Mouse (Mus musculus) CD4-positive naive resting alpha-beta T cell, adult 57 days (primary cell): ENCODE data around the gene Gm3269. TPM values are rescaled to one million over a fixed set of nuclear protein-coding genes. Genes with fewer than 3 reads are reported as not detected.

Experiments used
- total RNA-seq: library from RNA; stranded (reverse); gene quantifications from one replicate; pipeline ENCODE4 v1.2.4, GENCODE M21; 2023

The Gm3269 gene
- not detected for total RNA-seq

DNA sequence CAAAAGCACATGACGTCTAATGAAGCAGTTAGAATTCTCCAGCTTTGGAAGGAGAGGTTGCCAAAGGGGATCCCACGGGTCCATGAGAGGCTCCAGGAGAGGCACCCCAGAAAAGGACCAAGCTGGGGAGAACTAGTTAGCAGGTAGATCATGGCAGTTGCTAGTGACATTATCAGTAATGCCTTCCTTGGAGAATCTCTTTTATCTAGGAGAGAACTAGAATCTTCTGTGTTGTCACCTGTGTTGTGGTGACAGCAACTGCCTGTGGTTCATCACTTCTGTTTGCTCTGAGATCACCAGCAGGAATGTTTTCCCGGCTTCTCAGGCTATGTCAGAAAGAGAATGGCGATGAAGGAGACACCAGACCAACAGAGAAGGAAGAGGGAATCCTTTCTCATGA lies at the start of gene Gm3269:
Gene Gm3269, plus strand, starts transcription at position 301 of the 400 bp plus-strand sequence.

DNA sequence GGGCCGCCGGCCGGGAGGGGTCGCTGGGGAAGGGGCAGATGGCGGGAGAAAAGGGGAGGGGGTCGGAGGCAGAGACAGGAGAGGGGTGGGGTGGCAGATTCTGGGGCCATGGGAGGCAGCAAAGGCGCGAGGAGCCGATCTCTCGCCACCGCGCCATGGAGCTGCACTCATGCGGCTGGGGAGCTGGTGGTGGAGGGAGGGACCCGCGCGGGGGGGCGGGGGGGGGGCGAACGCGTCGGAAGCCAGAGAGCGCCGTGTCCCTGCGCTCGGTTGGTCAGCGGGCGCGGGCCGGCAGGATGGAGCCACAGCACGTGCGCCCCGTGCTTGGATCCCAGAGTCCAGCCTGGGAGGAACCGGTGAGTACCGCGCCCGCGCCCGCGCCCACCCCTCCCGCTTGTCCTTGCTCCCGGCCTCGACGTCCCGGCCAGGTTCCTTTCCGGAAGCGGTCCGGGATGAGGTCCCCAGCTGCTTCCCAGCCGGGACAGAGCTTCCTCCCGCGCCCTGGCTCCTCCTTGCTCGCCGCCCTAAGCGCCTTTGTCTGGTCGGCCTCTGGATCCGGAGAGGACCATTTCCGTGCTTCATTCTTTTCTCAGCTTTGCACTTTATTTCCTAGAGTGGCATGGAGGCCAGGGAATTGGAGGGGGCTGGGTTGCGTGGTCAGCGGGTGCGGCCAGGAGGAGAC lies 17.5 kb downstream of the Gm3269 start, which contains the start of gene Gm3264:
Gene Gm3264, plus strand, starts transcription at position 278 of the 682 bp plus-strand sequence.

DNA sequence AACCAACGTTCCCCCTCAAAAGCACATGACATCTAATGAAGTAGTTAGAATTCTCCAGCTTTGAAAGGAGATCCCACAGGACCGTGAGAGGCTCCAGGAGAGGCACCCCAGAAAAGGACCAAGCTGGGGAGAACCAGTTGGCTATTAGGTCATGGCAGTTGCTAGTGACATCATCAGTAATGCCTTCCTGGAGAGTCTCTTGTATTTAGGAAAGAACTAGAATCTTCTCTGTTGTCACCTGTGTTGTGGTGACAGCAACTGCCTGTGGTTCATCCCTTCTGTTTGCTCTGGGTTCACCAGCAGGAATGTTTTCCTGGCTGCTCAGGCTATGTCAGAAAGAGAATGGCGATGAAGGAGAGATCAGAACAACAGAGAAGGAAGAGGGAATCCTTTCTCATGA lies 54.2 kb downstream of the Gm3269 start, which contains the start of gene Gm3278:
Gene Gm3278, plus strand, starts transcription at position 301 of the 400 bp plus-strand sequence.

Other genes with a start within 250 kb of the Gm3269 start
- gene Gm8159, start 205.8 kb upstream of the Gm3269 start, total RNA-seq = not detected
- not detected for gene Gm3239, start 173.9 kb upstream of the Gm3269 start, total RNA-seq
- gene Gm7876, start 128.9 kb upstream of the Gm3269 start, total RNA-seq = not detected
- gene Gm3252, start 111.3 kb upstream of the Gm3269 start, total RNA-seq = not detected
- gene Gm9602, start 61.8 kb upstream of the Gm3269 start, total RNA-seq = not detected
- gene Gm3264, start 17.5 kb downstream of the Gm3269 start, total RNA-seq = not detected
- not detected for gene Gm3278, start 54.3 kb downstream of the Gm3269 start, total RNA-seq
- not detected for gene Gm8297, start 145.8 kb downstream of the Gm3269 start, total RNA-seq
- gene Gm3298, start 177.8 kb downstream of the Gm3269 start, total RNA-seq = not detected
- not detected for gene 4930555G01Rik, start 212.5 kb downstream of the Gm3269 start, total RNA-seq
- not detected for gene Gm8281, start 232.9 kb downstream of the Gm3269 start, total RNA-seq